Comparison of ENCODE assay signal across 12 mouse cellular contexts in the genomic region with DNA sequence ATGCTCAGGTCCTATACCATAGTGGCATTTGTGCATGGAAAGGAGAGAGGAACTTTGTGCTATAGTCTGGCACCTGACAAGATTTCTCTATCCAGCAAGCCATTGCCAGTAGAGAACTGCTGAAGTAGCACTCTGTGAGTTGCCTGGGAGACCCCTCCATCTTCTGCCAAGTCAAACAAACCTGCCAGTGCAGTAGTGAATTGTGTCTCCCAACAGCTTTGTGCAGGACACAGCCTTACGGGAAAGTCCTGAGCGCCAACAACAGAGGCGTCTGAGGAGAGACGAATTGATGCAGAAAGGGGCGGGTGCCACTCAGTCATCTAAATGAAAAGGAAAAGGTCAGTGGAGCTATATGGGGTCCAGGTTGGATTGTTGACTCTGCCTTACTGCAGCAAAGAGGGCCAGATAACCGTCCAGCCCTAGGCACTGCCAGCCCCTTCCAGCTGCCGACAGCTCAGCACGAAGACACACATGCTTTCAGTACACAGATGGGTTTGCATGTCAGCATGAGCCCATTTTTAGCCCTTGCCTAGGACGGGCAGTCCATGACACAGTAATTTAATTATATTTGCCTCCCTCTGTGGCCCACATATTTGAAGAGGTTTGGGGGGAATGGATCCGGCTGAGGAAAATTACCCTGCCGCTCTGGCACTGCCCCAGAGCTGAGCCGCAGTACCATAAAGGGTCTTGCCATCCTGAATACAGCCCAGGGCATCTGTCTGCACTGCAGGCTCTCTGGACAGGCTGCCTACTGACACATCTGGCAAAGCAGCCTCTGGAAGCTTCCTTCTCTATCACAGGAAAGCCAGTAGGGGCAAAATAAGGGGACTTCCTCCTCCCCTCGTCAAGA. TPM values are rescaled to one million over a fixed set of nuclear protein-coding genes. Genes with fewer than 3 reads are reported as not detected.
A peak's percentile ranks its signal among the peaks of the same experiment; 100 is the strongest.
DNase-seq lines count a peak whose midpoint lies in the region; ATAC-seq lines count a peak whose summit lies in the region.
"Had no signal": no experiment of that assay in that cellular context is flagged by ENCODE, and none has a peak within 500 bp of the region (broad histone marks: within the 10 kb centered on the region; RNA-seq: fewer than 3 reads in every experiment).

No protein-coding gene starts in this region.

- DNase-seq in forebrain, embryonic 14.5 days (ENCODE audit: low spot score): peak; percentile 40
- no peak for DNase-seq in limb, embryonic 10.5 days (ENCODE audit: low spot score)
- DNase-seq in right cerebral cortex, postnatal 14 days: no peak
- DNase-seq: adrenal gland, postnatal 36 days; heart, postnatal 4 days; thymus, postnatal 14 days had no signal

- H3K27me3 ChIP-seq in forebrain, embryonic 14.5 days (replicated peaks; ENCODE audit: control insufficient read depth, insufficient read depth, low read length): no peaks in the 10 kb centered on the region
- no peaks in the 10 kb centered on the region for H3K27me3 ChIP-seq in forebrain, embryonic 12.5 days
- no peaks in the 10 kb centered on the region for H3K27me3 ChIP-seq in limb, embryonic 15.5 days
- no peaks in the 10 kb centered on the region for H3K27me3 ChIP-seq in limb, embryonic 10.5 days (ENCODE audit: low read depth, poor library complexity, severe bottlenecking)
- H3K27me3 ChIP-seq in midbrain, embryonic 15.5 days (replicated peaks): no peaks in the 10 kb centered on the region
- H3K27me3 ChIP-seq: liver, embryonic 15.5 days had no signal

- no peak overlapping the region for H3K4me2 ChIP-seq in forebrain, embryonic 14.5 days (ENCODE audit: low read length)
- H3K4me2 ChIP-seq in forebrain, embryonic 12.5 days: no peak overlapping the region
- no peak overlapping the region for H3K4me2 ChIP-seq in limb, embryonic 15.5 days
- no peak overlapping the region for H3K4me2 ChIP-seq in midbrain, embryonic 15.5 days
- H3K4me2 ChIP-seq: liver, embryonic 15.5 days had no signal

- peaks cover 7% of the 10 kb centered on the region; the same call in 1 of the 2 replicates for H3K4me1 ChIP-seq in forebrain, embryonic 14.5 days (ENCODE audit: control insufficient read depth, insufficient read depth, low read length)
- H3K4me1 ChIP-seq in forebrain, embryonic 12.5 days: 0 out of 2 replicates have a peak, but pooled peaks cover 4% of the 10 kb centered on the region
- peaks cover 13% of the 10 kb centered on the region for H3K4me1 ChIP-seq in limb, embryonic 15.5 days
- no peaks in the 10 kb centered on the region for H3K4me1 ChIP-seq in limb, embryonic 10.5 days
- peaks cover 23% of the 10 kb centered on the region; the same call in 1 of the 2 replicates for H3K4me1 ChIP-seq in midbrain, embryonic 15.5 days
- H3K4me1 ChIP-seq: liver, embryonic 15.5 days had no signal

- peak; percentile 27; the same call in 1 of the 2 replicates for ATAC-seq in forebrain, embryonic 14.5 days
- no peak for ATAC-seq in forebrain, embryonic 12.5 days (ENCODE audit: low FRiP score)
- ATAC-seq in limb, embryonic 15.5 days (ENCODE audit: insufficient number of reproducible peaks, low FRiP score, low TSS enrichment, low read depth): peak; percentile 35; the same call in 1 of the 2 replicates
- ATAC-seq in common myeloid progenitor, adult 5-6 weeks (replicated peaks; ENCODE audit: low read depth, poor library complexity, severe bottlenecking): 0 out of 2 replicates have a peak, but pooled peaks have one; percentile 31
- ATAC-seq in midbrain, embryonic 15.5 days (replicated peaks): peak; percentile 45; the same call in 1 of the 2 replicates
- no peak for ATAC-seq in CD4-positive, CD25-positive, alpha-beta regulatory T cell, adult 4 months

- no peak overlapping the region for H3K4me3 ChIP-seq in forebrain, embryonic 14.5 days (ENCODE audit: low read depth, low read length)
- no peak overlapping the region for H3K4me3 ChIP-seq in forebrain, embryonic 12.5 days (replicated peaks)
- H3K4me3 ChIP-seq in limb, embryonic 15.5 days: no peak overlapping the region
- no peak overlapping the region for H3K4me3 ChIP-seq in limb, embryonic 10.5 days
- H3K4me3 ChIP-seq in midbrain, embryonic 15.5 days: no peak overlapping the region
- H3K4me3 ChIP-seq: liver, embryonic 15.5 days had no signal

- WGBS in forebrain, embryonic 14.5 days: 72% methylated on average over 13 of the region's 13 CpGs
- 81% methylated on average over 13 of the region's 13 CpGs for WGBS in forebrain, embryonic 12.5 days
- 72% methylated on average over 13 of the region's 13 CpGs for WGBS in limb, embryonic 15.5 days
- WGBS in limb, embryonic 10.5 days: 86% methylated on average over 13 of the region's 13 CpGs
- WGBS in midbrain, embryonic 15.5 days: 61% methylated on average over 13 of the region's 13 CpGs

- H3K27ac ChIP-seq in forebrain, embryonic 14.5 days (ENCODE audit: low read depth, low read length): no peak overlapping the region
- H3K27ac ChIP-seq in forebrain, embryonic 12.5 days: no peak overlapping the region
- peak overlapping the region; percentile 23; the same call in 1 of the 2 replicates for H3K27ac ChIP-seq in limb, embryonic 15.5 days
- H3K27ac ChIP-seq in limb, embryonic 10.5 days: no peak overlapping the region
- H3K27ac ChIP-seq in midbrain, embryonic 15.5 days: no peak overlapping the region
- H3K27ac ChIP-seq: liver, embryonic 15.5 days had no signal

- H3K36me3 ChIP-seq in forebrain, embryonic 14.5 days (ENCODE audit: control insufficient read depth, insufficient read depth, low read length): peaks cover 22% of the 10 kb centered on the region; the same call in 1 of the 2 replicates
- peaks cover 18% of the 10 kb centered on the region; the same call in 1 of the 2 replicates for H3K36me3 ChIP-seq in forebrain, embryonic 12.5 days (replicated peaks)
- peaks cover 3% of the 10 kb centered on the region; the same call in 1 of the 2 replicates for H3K36me3 ChIP-seq in limb, embryonic 15.5 days
- H3K36me3 ChIP-seq in limb, embryonic 10.5 days: no peaks in the 10 kb centered on the region
- H3K36me3 ChIP-seq in midbrain, embryonic 15.5 days (replicated peaks): 0 out of 2 replicates have a peak, but pooled peaks cover 6% of the 10 kb centered on the region
- H3K36me3 ChIP-seq: liver, embryonic 15.5 days had no signal

- H3K9ac ChIP-seq in forebrain, embryonic 14.5 days (ENCODE audit: low read length): no peak overlapping the region
- H3K9ac ChIP-seq in forebrain, embryonic 12.5 days: no peak overlapping the region
- H3K9ac ChIP-seq in limb, embryonic 15.5 days: no peak overlapping the region
- no peak overlapping the region for H3K9ac ChIP-seq in midbrain, embryonic 15.5 days
- H3K9ac ChIP-seq: liver, embryonic 15.5 days had no signal

- no peaks in the 10 kb centered on the region for H3K9me3 ChIP-seq in forebrain, embryonic 14.5 days (replicated peaks; ENCODE audit: control insufficient read depth, low read length)
- no peaks in the 10 kb centered on the region for H3K9me3 ChIP-seq in forebrain, embryonic 12.5 days
- no peaks in the 10 kb centered on the region for H3K9me3 ChIP-seq in limb, embryonic 15.5 days
- no peaks in the 10 kb centered on the region for H3K9me3 ChIP-seq in limb, embryonic 10.5 days (replicated peaks)
- no peaks in the 10 kb centered on the region for H3K9me3 ChIP-seq in midbrain, embryonic 15.5 days
- H3K9me3 ChIP-seq: liver, embryonic 15.5 days had no signal

RNA-seq across cellular contexts. Expression of gene Lrrc4, which starts 11.8 kb away (rescaled TPM):
- polyA plus RNA-seq in forebrain, embryonic 14.5 days (2014; fragmentation: Nextera tagmentation; extraction: Ambion mirVana): 5.8 and 7.6 TPM in 2 replicates
- 3.0 and 3.1 TPM in 2 replicates for polyA plus RNA-seq in forebrain, embryonic 12.5 days (2016; fragmentation: Nextera tagmentation; extraction: Ambion mirVana)
- polyA plus RNA-seq in limb, embryonic 15.5 days (2015; fragmentation: Nextera tagmentation; extraction: Ambion mirVana): 0.36 and 0.56 TPM in 2 replicates
- 0.16 and 0.36 TPM in 2 replicates for polyA plus RNA-seq in limb, embryonic 10.5 days (2016; fragmentation: Nextera tagmentation; extraction: Ambion mirVana)
- 0.37 TPM in 1 of 2 replicates, not detected in the other for total RNA-seq in common myeloid progenitor, adult 5-6 weeks (2017)
- polyA plus RNA-seq in midbrain, embryonic 15.5 days (2015; fragmentation: Nextera tagmentation; extraction: Ambion mirVana): 7.0 and 7.6 TPM in 2 replicates
- under 1 TPM; 0.16 to 0.51 TPM for polyA plus RNA-seq in CD4-positive, CD25-positive, alpha-beta regulatory T cell, adult 4 months (2017; shearing (Covaris generic))

Comparison
In these comparisons a context has a peak if more than half of its experiments do, and no peak if none do; other contexts are left out.
1. ATAC-seq: peak in forebrain, embryonic 14.5 days (single experiment), limb, embryonic 15.5 days (single experiment), common myeloid progenitor, adult 5-6 weeks (single experiment) and midbrain, embryonic 15.5 days (single experiment); none in forebrain, embryonic 12.5 days (single experiment) and CD4-positive, CD25-positive, alpha-beta regulatory T cell, adult 4 months (single experiment).